Comparison of ENCODE assay signal across 8 mouse cellular contexts in the genomic region with DNA sequence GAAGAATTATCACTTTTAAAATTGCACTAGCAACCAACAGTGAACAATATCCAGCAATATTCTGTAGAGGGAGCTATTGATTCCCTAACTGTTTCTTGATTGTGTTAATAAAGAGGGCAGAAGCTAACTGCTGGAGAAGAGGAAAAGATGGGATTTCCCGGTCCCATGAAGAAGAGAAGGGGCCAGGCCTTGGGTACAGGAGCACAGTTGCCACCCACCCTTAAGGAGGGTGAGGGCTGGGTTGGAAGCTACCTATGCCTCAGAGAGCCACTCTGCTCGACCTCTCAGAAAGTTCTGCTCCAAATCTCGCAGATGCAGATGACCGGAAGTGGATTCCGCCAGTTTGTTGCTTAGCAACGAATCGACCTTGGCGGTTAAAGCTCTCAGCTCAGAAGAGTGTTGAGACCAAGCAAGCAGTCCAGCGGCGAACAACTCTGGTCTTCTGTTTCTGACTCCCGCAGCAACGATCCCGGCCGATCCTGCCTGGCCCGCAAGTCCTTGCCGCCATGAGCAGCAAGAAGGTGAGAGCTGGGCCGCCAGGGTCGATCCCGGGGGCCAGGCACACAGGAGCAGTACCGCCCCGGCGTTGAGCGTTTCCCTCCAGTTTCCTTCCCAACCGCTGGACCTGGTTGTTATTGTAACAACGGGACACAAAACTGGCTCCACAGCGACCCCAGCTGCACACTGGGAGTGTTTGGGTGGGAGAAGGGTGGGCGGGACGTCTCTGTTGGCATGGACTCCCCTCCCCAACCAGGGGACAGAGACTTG. TPM values are rescaled to one million over a fixed set of nuclear protein-coding genes. Genes with fewer than 3 reads are reported as not detected.
DNase-seq lines count a peak whose midpoint lies in the region; ATAC-seq and TF ChIP-seq lines count a peak whose summit lies in the region.

No protein-coding gene starts in this region.

- DNase-seq in cerebellum, adult 11 months: peak; percentile 6
- peak; percentile 51 to 68 for DNase-seq in heart, postnatal 14 days
- peak; percentile 10 for DNase-seq in large intestine, adult 2 months (ENCODE audit: low read depth, low spot score)
- DNase-seq in liver, embryonic 14.5 days (ENCODE audit: low read depth in 3 of 3, low spot score in 3 of 3): peak in 1 of 3 experiments; percentile 2
- no peak for DNase-seq in B cell, adult 2 months

- no peaks in the 10 kb centered on the region for H3K27me3 ChIP-seq in E14TG2a.4 (ENCODE audit: insufficient read depth, low read length)
- no peaks in the 10 kb centered on the region for H3K27me3 ChIP-seq in forebrain, embryonic 16.5 days (replicated peaks; ENCODE audit: control insufficient read depth, insufficient read depth, low read length)
- H3K27me3 ChIP-seq in liver, embryonic 14.5 days (ENCODE audit: control insufficient read depth, insufficient read depth, low read length): no peaks in the 10 kb centered on the region
- H3K27me3 ChIP-seq in neural tube, embryonic 15.5 days (replicated peaks): no peaks in the 10 kb centered on the region

- H3K27ac ChIP-seq in forebrain, embryonic 16.5 days (ENCODE audit: low read length): peak overlapping the region; percentile 43; the same call in 1 of the 2 replicates
- H3K27ac ChIP-seq in liver, embryonic 14.5 days: no peak overlapping the region
- peak overlapping the region; percentile 92 for H3K27ac ChIP-seq in neural tube, embryonic 15.5 days (replicated peaks)

- H3K36me3 ChIP-seq in E14TG2a.4 (ENCODE audit: insufficient read depth, low read length): no peaks in the 10 kb centered on the region
- H3K36me3 ChIP-seq in forebrain, embryonic 16.5 days (ENCODE audit: control insufficient read depth, insufficient read depth): no peaks in the 10 kb centered on the region
- H3K36me3 ChIP-seq in liver, embryonic 14.5 days (replicated peaks; ENCODE audit: control insufficient read depth, insufficient read depth, low read depth): no peaks in the 10 kb centered on the region
- H3K36me3 ChIP-seq in neural tube, embryonic 15.5 days: no peaks in the 10 kb centered on the region

- WGBS in forebrain, embryonic 16.5 days: under 1% methylated on average over 28 of the region's 28 CpGs
- under 1% methylated on average over 28 of the region's 28 CpGs for WGBS in large intestine, adult 2 months
- under 1% methylated on average over 28 of the region's 28 CpGs for WGBS in liver, embryonic 14.5 days (ENCODE audit: insufficient replicate concordance)
- WGBS in neural tube, embryonic 15.5 days: under 1% methylated on average over 28 of the region's 28 CpGs

- TF ChIP-seq EP300 in liver, embryonic 14.5 days (IDR thresholded peaks at IDR 0.05; ENCODE audit: low read depth): no peak

- no peaks in the 10 kb centered on the region for H3K4me1 ChIP-seq in E14TG2a.4 (replicated peaks; ENCODE audit: low read depth, low read length)
- H3K4me1 ChIP-seq in forebrain, embryonic 16.5 days (replicated peaks; ENCODE audit: control insufficient read depth, insufficient read depth, low read length): no peaks in the 10 kb centered on the region
- H3K4me1 ChIP-seq in liver, embryonic 14.5 days (replicated peaks; ENCODE audit: control insufficient read depth in 2 of 2, insufficient read depth in 2 of 2, low read length in 1 of 2): no peaks in the 10 kb centered on the region
- peaks cover 4% of the 10 kb centered on the region; the same call in 1 of the 2 replicates for H3K4me1 ChIP-seq in neural tube, embryonic 15.5 days

- ATAC-seq in forebrain, embryonic 16.5 days: peak; percentile 88
- peak; percentile 37; the same call in 1 of the 2 replicates for ATAC-seq in liver, embryonic 14.5 days (ENCODE audit: insufficient read depth)
- ATAC-seq in neural tube, embryonic 15.5 days (ENCODE audit: low FRiP score): peak; percentile 93

- H3K9ac ChIP-seq in forebrain, embryonic 16.5 days (replicated peaks; ENCODE audit: low read depth, low read length): peak overlapping the region; percentile 82
- peak overlapping the region; percentile 40 for H3K9ac ChIP-seq in liver, embryonic 14.5 days (replicated peaks)
- H3K9ac ChIP-seq in neural tube, embryonic 15.5 days (replicated peaks): peak overlapping the region; percentile 72

- no peaks in the 10 kb centered on the region for H3K9me3 ChIP-seq in E14TG2a.4 (ENCODE audit: low read length)
- no peaks in the 10 kb centered on the region for H3K9me3 ChIP-seq in forebrain, embryonic 16.5 days (ENCODE audit: control insufficient read depth, low read length)
- H3K9me3 ChIP-seq in liver, embryonic 14.5 days (ENCODE audit: control insufficient read depth, low read length): no peaks in the 10 kb centered on the region
- no peaks in the 10 kb centered on the region for H3K9me3 ChIP-seq in neural tube, embryonic 15.5 days (replicated peaks)

- H3K4me3 ChIP-seq in E14TG2a.4 (replicated peaks; ENCODE audit: low read length): peak overlapping the region; percentile 72
- H3K4me3 ChIP-seq in forebrain, embryonic 16.5 days (replicated peaks; ENCODE audit: low read length): peak overlapping the region; percentile 68
- H3K4me3 ChIP-seq in liver, embryonic 14.5 days (ENCODE audit: insufficient read depth in 1 of 2, low read depth in 2 of 2, low read length in 2 of 2): peak overlapping the region; percentile 47 to 58
- peak overlapping the region; percentile 71 for H3K4me3 ChIP-seq in neural tube, embryonic 15.5 days (replicated peaks)

- peak overlapping the region; percentile 49 for H3K4me2 ChIP-seq in forebrain, embryonic 16.5 days (ENCODE audit: low read length)
- H3K4me2 ChIP-seq in liver, embryonic 14.5 days (ENCODE audit: low read depth): peak overlapping the region; percentile 61
- H3K4me2 ChIP-seq in neural tube, embryonic 15.5 days: peak overlapping the region; percentile 80

- no peak for TF ChIP-seq CTCF in E14TG2a.4 (conservative IDR thresholded peaks at IDR 0.05; ENCODE audit: low read length)
- peak; percentile 40 for TF ChIP-seq CTCF in liver, embryonic 14.5 days (IDR thresholded peaks at IDR 0.05; ENCODE audit: low read depth)

- intact Hi-C loops in heart, postnatal 14 days (cut with DNase I): no loop called here

RNA-seq across cellular contexts. Expression of a gene that starts 0.6 kb away (rescaled TPM):
- polyA plus RNA-seq in forebrain, embryonic 16.5 days (2015; fragmentation: Nextera tagmentation; extraction: Ambion mirVana): 0.87 and 1.4 TPM in 2 replicates
- total RNA-seq in heart, postnatal 14 days (2021): under 1 TPM; 0.73 to 0.79 TPM
- polyA plus RNA-seq in large intestine, adult 2 months (2012; rRNA removed): 0.10 and 0.12 TPM in 2 replicates
- polyA plus RNA-seq in liver, embryonic 14.5 days (2012; rRNA removed): 0.02 and 0.09 TPM in 2 replicates
- polyA plus RNA-seq in liver, embryonic 14.5 days (2014; fragmentation: Nextera tagmentation; extraction: Ambion mirVana): 0.04 and 0.16 TPM in 2 replicates
- polyA plus RNA-seq in neural tube, embryonic 15.5 days (2015; fragmentation: Nextera tagmentation; extraction: Ambion mirVana): 2.8 and 4.0 TPM in 2 replicates

Comparison
In these comparisons a context has a peak if more than half of its experiments do, and no peak if none do; other contexts are left out.
1. DNase-seq: peak in cerebellum, adult 11 months (single experiment), heart, postnatal 14 days (2 of 2) and large intestine, adult 2 months (single experiment); none in B cell, adult 2 months (0 of 2).
2. ATAC-seq: peak in every context shown above with its lines; median percentile 93 in neural tube, embryonic 15.5 days; 88 in forebrain, embryonic 16.5 days; 37 in liver, embryonic 14.5 days.
3. Peak in every context shown above with its lines, with median percentiles within 50 percentile points of each other: H3K4me3 ChIP-seq, H3K4me2 ChIP-seq and H3K9ac ChIP-seq.